35 mouse cellular contexts compared by ENCODE assay signal in the genomic region with DNA sequence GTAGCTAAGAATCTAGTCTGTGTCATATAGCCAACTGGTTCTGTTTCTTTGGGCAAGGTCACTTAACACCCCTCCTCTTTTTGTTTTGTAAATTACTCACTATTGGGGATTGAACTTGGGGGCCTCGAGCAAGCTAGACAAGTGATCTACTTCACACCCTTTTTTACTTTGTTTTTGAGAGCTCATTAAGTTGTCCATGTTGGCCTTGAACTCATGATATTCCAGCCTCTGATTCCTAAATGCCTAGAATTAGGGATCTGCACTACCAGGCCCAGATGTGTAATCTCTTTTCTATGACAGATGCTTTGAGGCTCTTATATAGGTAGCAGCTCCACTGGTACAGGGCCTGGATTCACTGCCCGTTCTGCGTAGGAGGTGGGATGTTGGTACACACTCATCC.
"Had no signal": no experiment of that assay in that cellular context is flagged by ENCODE, and none has a peak within 500 bp of the region (broad histone marks: within the 10 kb centered on the region; RNA-seq: fewer than 3 reads in every experiment).

No protein-coding gene starts in this region.

- H3K9ac ChIP-seq: heart, embryonic 12.5 days; heart, embryonic 13.5 days; heart, embryonic 15.5 days; hindbrain, embryonic 12.5 days; hindbrain, embryonic 13.5 days; hindbrain, embryonic 14.5 days; hindbrain, embryonic 15.5 days; intestine, embryonic 15.5 days; kidney, embryonic 15.5 days had no signal

- H3K4me1 ChIP-seq: heart, embryonic 10.5 days; heart, embryonic 12.5 days; heart, embryonic 13.5 days; heart, embryonic 15.5 days; hindbrain, embryonic 10.5 days; hindbrain, embryonic 12.5 days; hindbrain, embryonic 13.5 days; hindbrain, embryonic 15.5 days; intestine, embryonic 15.5 days had no signal

- H3K27me3 ChIP-seq: heart, embryonic 12.5 days; heart, embryonic 13.5 days; heart, embryonic 15.5 days; hindbrain, embryonic 12.5 days; hindbrain, embryonic 13.5 days; hindbrain, embryonic 15.5 days; intestine, embryonic 15.5 days; kidney, embryonic 15.5 days had no signal

- H3K4me2 ChIP-seq: heart, embryonic 11.5 days; heart, embryonic 12.5 days; heart, embryonic 13.5 days; heart, embryonic 15.5 days; hindbrain, embryonic 12.5 days; hindbrain, embryonic 13.5 days; hindbrain, embryonic 14.5 days; hindbrain, embryonic 15.5 days; intestine, embryonic 15.5 days; kidney, embryonic 15.5 days had no signal

- H3K9me3 ChIP-seq: heart, embryonic 10.5 days; heart, embryonic 12.5 days; heart, embryonic 15.5 days; hindbrain, embryonic 10.5 days; hindbrain, embryonic 12.5 days; hindbrain, embryonic 13.5 days; hindbrain, embryonic 15.5 days; intestine, embryonic 15.5 days; kidney, embryonic 15.5 days had no signal

- H3K4me3 ChIP-seq: heart, embryonic 10.5 days; heart, embryonic 12.5 days; heart, embryonic 13.5 days; heart, embryonic 15.5 days; hindbrain, embryonic 10.5 days; hindbrain, embryonic 12.5 days; hindbrain, embryonic 13.5 days; hindbrain, embryonic 15.5 days; intestine, embryonic 15.5 days; kidney, embryonic 15.5 days; layer of hippocampus, adult 2 months had no signal

- ATAC-seq: hindbrain, embryonic 16.5 days; hindbrain, postnatal 0 days; inflammation-experienced regulatory T-cells, adult 6 months; intestine, embryonic 15.5 days; intestine, embryonic 16.5 days; intestine, postnatal 0 days had no signal

- DNase-seq: heart, postnatal 10 days; heart, postnatal 14 days; heart, postnatal 36 days; heart, postnatal 4 days; kidney, adult 11 months; kidney, adult 18-20 months; kidney, adult 2 months; kidney, adult 8-10 months; kidney, adult 9 months; kidney, postnatal 10 days; kidney, postnatal 14 days; kidney, postnatal 25 days; kidney, postnatal 36 days; kidney, postnatal 4 days; layer of hippocampus, adult 9-11 months; layer of hippocampus, postnatal 36 days had no signal

- H3K27ac ChIP-seq: heart, embryonic 10.5 days; heart, embryonic 13.5 days; heart, embryonic 15.5 days; hindbrain, embryonic 10.5 days; hindbrain, embryonic 12.5 days; hindbrain, embryonic 13.5 days; hindbrain, embryonic 14.5 days; hindbrain, embryonic 15.5 days; hindbrain, postnatal 0 days; intestine, embryonic 15.5 days; kidney, embryonic 15.5 days; kidney, postnatal 0 days; layer of hippocampus, adult 2 months had no signal
